Mouse (Mus musculus) cerebral cortex, adult 2 months (tissue): ENCODE results near the gene Mettl3.

Source experiments
- WGBS: fragments of 180-500 bp; shearing (Covaris S2); methylation state at CpG from one replicate; pipeline ENCODE4 v1.1.7; 2018; 5-methylcytosine and 5-hydroxymethylcytosine counted together

The Mettl3 gene

DNA sequence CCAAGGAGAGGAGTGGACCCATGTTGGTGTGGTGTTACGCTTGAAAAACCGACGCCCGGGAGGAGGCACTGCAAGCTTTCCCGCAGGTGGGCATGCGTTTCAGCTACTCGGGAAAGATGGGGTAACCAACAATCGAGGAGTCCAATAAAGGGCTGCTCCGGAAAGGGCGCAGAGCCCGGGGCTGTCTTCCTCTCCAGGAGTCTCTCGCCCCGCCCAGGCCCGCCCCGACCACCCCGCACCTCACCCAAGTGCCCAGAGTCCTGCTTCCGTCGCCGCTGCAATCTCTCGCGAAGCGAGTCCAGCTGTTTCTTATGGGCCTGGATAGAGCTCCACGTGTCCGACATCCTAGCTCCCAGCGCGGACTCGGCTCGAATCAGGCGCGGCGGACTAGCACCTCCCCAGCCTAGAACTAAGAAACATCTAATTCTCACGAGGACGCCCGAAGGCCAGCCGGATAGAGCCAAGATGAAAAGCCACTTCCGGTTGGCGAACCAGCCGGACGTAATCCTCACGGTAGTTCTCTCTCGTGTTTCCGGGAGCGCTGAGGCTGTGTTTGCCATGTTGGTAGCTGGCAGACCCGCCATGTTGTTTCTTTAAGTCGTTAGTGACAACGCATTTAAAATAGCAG is at the start of gene Mettl3:
Gene Mettl3 (minus strand): TSS at position 485 of the 628 bp plus-strand sequence.
- WGBS, result under 1% methylated on average over 46 of the region's 46 CpGs

DNA sequence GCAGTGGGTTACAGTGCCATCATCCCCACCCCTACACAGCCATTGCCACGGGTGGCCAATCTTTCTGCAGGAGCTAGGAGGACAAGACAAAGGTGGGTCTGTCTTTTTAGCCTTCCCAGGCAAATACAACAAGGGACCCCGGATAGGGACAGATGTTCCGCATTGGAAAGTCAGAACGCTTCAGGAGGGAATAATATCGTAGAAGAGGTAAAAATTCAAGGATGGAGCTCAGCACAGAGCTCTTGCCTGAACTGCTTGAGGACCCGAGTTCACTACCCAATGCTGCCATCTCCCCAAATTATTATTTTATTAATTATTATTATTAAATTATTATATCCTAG is 34.6 kb upstream of the Mettl3 start:
- 52% methylated on average over 6 of the region's 6 CpGs for WGBS

DNA sequence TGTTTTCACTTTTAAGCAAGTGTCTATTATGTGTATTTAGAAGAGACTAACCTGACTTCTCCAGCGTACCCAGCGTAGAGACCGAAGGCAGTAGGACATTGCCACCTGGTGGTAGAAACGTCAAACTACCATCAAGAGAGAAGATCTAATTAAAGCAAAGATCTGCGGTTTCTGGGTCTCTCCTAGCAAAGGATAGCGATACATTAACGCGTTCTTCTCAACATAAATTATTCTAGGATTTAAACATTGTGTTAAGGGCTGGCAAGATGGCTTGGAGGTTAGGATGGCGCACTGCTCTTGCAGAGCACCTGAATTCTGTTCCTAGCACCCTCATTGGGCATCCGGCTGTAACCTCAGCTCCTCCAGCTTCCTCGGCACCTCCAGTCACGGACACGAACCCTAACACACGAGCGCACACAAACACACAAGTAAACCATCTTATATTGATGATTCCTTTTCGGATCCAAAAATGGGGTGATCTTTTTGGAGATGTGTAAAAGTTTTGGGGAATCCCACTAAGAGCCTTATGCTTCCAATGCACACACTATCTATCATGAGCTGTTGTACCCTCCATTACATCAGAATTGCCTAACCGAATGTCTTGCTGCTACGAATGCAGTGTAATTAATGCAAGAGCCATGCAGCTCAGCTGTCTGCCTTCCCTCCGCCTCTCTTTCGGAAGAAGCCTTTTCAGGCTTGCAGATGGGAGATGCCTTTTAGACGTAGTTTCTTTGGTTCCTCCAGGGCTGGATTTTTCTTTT is 34.0 kb upstream of the Mettl3 start:
- WGBS, result 9% methylated on average over 21 of the region's 21 CpGs

DNA sequence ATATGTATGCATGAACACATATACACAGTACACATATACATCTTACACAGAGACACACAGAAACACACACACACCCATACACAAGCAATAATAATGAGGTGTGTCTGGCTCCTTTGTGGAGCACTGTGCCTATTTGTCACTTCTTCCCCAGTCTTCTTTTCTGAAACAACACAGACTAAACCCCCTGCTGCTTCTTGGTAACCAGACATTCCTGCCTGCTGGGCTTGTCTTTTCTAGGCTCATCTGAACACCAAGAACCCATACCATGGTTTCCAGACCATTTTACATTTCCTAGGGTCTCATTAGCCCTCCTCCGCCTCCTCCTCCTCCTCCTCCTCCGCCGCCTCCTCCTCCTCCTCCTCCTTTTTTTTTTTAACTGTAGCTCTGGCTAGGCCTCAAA is 27.2 kb upstream of the Mettl3 start:
- WGBS, result 72% methylated on average over 3 of the region's 3 CpGs

DNA sequence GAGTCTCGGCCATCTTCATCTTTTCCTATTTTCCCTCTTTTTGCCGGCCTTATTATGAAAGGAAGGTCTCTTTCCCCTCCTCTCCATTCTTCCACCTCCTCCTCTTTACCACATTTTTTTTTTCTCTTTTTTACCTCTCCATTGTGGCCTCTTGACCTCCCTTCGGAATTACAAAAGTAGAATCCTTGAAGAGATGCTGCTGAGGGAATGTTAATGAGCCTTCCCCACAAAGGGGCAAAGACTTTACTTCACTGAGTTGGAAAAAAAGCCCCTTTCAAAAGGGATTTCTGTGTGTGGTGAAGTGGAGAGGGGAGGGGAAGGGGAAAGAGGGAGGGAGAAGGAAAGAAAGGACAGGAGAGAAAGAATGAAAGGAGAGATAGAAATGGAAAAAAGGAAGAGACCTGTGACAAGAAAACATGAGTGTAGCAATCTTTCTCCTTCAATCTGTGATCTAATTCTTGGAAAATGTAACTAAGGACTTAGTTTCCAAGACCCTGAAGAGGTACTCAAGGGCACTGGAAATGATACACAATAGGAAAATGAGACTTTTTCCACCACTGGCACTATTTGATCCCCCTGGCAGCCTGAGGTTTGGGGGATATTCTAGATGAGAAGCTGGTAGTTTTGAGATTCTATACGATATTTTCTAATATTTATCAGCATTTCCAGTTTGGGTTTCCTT is 26.3 kb upstream of the Mettl3 start:
- WGBS, result 43% methylated on average over 4 of the region's 4 CpGs

DNA sequence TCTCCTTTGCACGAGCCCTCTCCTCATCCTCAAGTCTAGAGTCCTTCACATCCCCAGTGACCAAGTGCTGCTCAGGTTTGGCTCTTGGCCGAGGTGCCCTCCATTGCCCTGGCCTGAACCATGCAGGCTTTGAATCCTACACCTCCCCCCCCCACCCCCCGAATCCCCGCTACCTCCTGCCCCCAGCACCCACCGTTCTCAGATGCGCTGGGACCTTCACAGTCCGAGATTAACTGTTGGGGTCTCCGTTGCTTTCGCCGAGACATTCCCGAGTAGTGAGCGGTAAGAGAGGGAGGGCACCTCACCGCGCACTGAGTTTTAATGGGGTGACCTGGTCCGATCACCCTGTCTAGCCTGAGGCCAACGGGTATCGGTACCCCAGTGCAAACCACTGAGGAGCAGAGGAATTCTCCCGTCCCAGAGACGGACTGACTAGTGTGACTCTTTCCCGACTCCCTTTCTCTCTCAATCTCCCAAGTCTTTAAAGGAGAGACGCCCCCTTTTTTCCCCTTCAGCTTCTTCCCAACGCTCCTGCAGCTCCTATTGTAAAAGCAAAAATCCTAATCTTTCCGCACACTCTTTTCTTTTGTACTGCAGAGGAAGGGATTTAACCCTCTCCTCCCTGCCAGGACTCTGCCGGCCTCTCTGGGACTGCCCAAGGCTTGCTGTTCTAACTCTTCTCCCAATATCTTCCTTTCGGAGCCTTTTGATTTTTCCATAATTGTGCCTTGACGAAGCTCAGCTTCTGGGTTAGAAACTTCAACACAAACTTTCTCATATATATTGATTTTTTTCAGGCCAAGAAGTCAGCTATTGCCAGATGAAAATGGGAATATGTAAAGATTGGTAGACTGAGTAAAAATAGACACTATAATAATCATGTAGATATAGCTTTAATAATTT is 23.2 kb upstream of the Mettl3 start, which contains the start of gene Sall2:
Gene Sall2 (minus strand): TSS at position 853 of the 903 bp plus-strand sequence.
- 4% methylated on average over 26 of the region's 26 CpGs for WGBS

DNA sequence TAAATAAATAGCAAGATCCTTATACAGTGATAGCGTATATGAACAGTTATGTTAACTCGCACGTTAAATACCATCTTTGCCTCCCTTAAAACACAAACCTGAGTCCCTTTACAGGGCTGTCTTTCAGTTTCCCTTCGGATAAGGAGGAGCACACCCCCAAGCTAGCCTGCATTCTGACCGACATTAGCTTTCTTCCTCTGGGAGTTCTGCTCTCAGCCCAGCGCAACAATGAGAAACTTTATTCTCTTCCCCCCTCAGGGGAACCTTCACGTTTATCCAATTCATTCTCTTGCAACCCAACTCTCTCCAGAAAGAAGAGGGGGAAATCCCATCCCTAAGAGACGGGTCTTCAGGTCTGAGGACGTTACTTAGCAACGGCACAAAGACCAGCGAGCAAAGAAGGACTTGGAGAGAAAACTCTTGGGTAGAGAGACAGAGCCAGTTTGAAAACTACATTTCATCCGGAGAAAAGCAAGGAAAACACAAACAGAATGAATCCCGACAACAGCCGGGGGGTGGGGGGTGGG is 22.5 kb upstream of the Mettl3 start:
- 5% methylated on average over 14 of the region's 14 CpGs for WGBS

DNA sequence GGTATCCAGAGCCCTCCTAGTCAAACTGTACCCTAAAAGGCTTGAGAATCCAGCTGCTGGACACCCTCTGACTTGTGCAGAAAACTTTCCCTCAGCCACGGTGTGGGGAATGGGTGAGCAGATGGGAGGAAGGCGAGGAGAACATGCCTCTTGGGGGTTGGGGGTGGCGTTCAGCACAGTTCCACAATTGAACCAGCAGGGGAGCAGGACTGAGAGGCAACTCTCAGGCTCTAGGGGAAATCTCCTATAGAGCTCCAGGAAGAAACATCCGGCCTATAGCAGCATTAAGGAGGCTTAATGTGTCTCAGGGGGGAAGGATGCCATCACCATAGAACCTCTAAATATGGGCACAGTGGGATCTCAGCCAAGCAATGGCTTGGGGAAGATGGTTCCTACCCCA is 21.0 kb upstream of the Mettl3 start:
- 13% methylated on average over 4 of the region's 4 CpGs for WGBS

DNA sequence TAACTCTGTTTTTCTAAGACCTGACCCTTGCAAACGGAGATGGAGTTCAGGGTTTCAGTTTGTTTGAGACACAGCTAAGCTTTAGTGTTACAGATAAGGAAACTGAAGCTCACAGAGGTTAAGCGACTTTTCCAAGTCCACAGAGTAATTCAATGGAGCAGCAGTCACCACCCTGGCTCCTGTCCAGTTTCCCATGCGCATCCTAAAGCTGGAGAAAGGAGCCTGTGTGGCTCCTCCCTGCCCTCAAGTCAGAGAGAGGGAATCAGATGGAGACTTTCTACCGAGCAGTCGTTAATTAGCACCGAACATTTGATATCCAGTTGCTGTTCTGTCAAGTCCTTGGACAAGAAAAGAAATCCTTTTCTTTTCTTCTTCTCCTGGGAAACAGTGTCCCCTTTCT is 14.4 kb upstream of the Mettl3 start:
- WGBS, result 37% methylated on average over 6 of the region's 6 CpGs

DNA sequence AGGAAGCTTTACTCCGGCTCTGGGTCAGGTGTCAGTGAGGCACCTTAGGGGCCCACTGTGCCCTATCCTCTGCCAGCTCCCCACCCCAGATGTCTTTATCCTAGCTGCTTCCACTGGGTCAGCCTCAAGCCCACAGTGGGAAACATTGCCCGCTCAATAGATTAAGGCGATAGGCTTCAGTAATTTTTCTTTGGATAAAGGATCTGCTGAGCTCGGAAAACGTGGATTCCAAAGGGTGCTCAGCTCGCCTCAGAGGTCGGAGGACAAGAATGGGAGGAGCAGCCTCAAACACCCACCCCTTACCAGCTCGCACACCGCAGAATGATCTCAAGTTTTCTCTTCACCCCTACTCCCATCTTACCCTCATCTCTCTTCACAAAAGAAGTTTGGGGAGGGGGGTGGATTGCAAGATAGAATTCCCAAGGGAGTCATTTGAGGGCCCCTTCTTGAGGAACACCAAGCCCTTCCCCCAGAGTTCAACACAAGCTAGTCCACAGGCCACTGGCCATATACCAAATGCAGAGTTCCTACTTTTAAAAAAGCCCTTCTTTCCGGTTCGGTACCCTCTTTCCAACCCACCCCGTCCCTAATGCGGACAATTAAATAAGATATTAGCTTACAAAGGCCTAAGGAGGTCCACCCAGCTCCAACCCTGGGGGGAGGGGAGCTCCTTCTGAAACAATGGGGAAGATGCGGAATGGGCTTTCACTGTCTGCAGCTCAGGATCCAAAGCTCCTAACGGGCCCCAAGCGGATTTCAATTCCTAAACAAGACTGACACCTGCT is 11.7 kb upstream of the Mettl3 start:
- WGBS, result 18% methylated on average over 16 of the region's 16 CpGs

DNA sequence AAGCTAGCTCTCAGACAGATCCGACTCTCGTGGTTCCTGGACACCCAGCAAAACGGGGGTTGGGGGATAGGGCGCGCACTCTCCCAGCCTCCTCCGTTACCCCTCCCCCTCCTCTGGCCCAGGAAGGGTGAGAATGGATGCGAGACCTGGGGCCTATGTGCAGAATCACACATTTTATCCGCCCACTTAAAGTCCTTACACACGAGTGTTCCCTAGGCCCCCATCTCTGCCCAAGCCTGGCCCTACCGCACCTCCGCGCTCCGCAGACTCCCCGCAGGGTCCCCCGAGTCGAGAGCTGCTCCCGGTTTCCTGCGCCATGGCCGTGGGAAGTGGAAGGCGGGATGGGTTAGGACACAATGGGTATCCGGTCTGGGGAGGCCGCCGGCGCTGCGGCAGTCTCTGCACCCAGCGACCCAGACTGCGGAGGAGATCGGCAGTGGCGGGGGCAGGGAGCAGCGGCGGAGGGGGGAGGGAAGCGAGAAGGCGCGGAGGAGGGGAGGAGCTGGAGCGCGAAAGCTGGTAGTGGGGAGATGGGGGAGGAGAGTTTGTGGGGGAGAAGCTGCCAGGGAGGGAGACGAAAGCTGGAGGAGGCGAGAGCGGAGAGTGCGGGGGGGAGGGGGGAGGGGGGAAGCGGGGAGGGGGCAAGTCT is 11.0 kb upstream of the Mettl3 start:
- under 1% methylated on average over 34 of the region's 41 CpGs for WGBS

DNA sequence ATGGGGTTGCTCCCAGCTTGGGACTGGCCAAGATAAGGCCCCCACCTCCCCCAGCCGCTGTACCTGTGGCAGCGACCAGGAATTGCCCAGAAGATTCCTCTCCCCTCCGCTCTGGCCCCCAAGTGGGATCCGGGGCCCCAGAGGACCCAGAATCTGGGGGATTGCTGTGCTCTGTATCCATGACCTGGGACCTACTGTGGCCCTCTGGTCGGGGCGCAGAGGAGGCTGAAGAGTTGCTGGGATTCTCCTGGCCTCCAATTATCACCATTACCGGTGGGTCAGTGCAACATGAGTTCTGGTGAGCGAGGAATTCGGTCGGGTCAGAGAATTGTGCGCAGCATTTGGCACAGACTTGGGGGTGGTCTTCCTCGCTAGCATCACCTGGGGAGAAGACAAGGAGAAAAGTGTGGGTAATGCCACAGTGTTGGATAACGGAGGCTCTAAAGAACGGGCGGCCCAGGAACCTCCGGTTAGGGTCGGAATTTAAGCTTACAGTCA is 10.4 kb upstream of the Mettl3 start:
- 10% methylated on average over 17 of the region's 17 CpGs for WGBS

DNA sequence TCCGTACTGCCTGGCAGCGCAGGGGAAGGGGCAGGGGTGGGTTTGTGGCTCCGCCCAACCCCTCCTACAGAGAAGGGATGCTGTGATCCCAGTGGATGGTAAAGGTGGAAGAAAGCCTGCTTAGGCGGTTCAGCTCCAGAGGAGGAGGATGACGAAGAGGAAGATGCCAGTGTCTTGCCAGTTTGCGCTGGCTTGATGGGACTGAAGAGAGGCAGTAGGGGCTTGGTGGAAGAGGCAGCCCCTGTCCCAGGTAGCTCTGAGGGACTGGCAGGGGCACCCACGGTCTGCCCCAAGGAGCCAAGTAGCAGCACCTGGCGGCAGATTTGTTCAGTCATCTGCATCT is 9.9 kb upstream of the Mettl3 start:
- 66% methylated on average over 8 of the region's 8 CpGs for WGBS

DNA sequence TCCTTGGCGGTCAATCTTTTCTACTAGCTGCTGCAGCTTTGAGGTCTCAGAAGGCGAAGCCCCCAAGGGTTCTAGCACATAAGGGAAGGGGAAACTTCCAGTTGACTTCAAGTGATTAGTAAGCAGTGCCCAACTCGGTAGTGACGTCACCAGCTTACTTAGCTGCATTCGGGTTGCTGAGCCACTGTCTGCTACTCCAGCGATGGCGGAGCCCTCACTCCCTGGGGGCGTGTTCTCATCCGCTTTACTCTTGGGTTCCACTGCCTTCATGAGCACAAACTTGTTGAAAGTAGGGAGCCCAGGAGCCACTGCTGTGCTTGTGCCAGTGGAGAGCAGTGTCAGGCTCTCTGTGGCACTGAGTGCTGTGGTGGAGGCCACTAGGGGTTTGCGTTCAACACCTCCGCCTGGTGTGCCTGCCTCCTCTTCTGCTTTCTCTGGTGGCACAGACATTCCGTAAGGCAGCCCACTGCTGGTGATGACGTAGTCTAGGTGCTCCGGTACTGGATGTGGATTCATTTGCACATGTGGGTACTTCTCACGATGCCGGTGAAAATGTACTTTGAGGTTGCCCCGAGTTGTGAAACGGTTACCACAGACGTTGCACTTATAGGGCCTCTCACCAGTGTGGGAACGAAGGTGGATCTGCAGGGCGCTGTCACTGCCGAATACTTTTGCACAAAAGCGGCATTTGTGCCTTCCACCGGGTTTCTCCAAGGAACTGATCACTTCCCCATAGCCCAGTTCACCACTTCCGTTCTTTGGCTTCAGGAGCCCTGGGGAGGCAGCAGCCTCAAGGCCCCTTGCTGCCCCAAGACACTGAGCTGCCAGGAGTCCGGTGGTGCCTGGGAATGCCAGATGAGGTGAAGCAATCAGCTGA is 9.2 kb upstream of the Mettl3 start:
- 78% methylated on average over 26 of the region's 26 CpGs for WGBS

DNA sequence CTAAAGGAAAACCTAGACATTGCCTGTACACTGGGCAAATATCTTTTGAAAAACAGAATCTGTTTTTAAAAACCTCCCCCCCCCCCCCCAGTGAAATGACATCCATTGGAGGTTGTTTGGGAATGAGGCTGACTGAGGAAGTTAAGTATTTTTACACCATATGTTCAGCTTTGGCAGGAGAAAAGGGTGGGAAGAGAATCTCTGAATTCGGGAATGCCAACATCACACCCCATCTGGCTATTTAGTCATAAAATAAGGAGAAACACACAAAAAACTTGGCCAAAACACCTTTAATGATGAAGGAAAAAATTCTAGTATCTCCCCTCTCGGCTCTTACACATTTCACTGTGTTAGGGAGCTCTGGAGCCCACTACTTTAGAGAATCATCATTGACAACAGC is 6.0 kb upstream of the Mettl3 start:
- 47% methylated on average over 2 of the region's 2 CpGs for WGBS

DNA sequence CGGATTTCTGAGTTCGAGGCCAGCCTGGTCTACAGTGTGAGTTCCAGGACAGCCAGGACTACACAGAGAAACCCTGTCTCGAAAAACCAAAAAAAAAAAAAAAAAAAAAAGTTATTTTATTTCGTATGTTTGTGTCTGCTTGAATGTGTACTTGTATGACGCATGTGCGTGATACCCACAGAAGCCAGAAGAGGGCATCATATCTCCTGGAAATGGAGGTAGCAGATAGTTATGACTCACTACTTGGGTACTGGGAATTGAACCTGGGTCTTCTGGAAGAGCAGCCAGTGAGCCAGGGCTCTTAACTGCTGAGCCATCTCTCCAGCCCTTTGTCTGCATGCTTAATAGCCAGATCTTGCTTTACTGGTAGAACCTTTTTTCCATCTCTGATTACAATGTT is 5.4 kb upstream of the Mettl3 start:
- WGBS, result 91% methylated on average over 6 of the region's 6 CpGs

DNA sequence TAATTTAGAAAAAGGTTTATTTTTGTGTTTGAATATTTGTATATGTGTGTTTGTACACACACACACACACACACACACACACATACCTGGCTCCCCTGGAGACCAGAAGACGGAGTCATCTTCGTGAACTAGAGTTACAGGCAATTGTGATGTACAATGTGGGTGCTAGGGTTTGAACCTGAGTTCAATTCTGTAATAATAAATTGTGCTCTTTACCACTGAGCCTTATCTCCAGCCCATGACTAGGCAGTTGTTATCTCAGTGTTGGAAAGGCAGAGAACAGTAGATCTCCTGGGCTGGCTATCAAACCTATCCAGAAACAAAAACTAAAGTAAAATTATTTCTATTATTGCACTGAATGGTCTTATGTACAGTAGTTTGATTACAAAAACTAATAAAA is 1.2 kb upstream of the Mettl3 start:
- 98% methylated on average over 2 of the region's 2 CpGs for WGBS

DNA sequence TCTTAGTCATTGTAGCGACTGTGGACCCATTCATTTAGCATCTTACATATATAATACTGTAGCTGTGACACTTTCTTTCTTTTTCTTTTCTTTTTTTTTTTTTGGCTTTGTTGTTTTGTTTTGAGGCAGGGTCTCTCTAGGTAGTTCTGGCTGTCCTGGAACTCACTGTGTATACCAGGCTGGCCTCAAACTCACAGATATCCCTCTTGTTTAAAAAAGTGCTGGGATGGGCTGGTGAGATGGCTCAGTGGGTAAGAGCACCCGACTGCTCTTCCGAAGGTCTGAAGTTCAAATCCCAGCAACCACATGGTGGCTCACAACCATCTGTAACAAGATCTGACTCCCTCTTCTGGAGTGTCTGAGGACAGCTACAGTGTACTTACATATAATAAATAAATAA is 1.4 kb downstream of the Mettl3 start:
- WGBS, result 77% methylated on average over 3 of the region's 3 CpGs

DNA sequence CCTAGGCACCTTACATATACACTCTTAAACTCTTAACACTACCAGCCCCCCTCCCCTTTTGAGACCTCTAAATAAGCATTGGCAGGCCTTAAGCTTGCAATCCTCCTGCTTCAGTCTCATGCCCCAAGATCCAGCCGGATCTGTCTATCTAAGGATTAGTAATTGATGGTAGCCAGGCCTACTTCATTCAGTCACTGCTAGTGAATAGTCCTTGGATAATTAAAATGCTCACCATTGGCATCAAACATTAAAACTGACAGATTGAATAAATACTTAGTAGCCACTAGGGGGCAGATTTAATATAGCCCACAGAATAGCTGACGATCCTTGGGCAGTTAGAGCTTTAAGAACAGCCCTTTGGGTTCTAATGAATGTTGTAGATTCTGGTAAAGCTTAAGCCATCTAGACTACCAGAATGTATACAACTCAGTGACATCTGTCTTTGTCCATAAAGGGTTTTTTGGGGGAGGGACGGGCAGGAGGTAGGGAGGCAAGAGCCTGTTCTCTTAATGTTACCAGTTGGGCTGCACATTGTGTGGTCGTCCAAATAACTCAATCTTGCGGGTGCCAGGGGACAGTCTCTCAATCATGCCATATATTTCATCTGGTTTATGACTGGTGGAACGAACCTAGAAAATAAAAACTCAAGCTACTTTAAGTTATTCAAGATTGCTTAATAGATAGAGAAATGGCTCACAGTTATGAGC is 9.2 kb downstream of the Mettl3 start:
- 54% methylated on average over 6 of the region's 6 CpGs for WGBS
